Mouse (Mus musculus) spleen, postnatal 14 days (tissue): Measurements from ENCODE around the gene Tsc2.

Experiments
- DNase-seq, 2 experiments: peaks; one replicate each; pipeline ENCODE4 v3.0.0; 2021 to 2022; ENCODE audit warnings: low spot score in 2 of 2

Tsc2 gene

GRCm38 (mm10) chr17:24647493-24647892 lies 15.1 kb upstream of the Tsc2 start:
- no peak for DNase-seq

GRCm38 (mm10) chr17:24646381-24646780 lies 14.0 kb upstream of the Tsc2 start:
- DNase-seq: no peak

GRCm38 (mm10) chr17:24645916-24646315 lies 13.5 kb upstream of the Tsc2 start:
- DNase-seq: no peak

GRCm38 (mm10) chr17:24644875-24645721 lies 12.7 kb upstream of the Tsc2 start:
- no peak for DNase-seq

- no peak for DNase-seq
Observed at GRCm38 (mm10) chr17:24644030-24644715, 11.7 kb upstream of the Tsc2 start.

- no peak for DNase-seq
Observed at GRCm38 (mm10) chr17:24642791-24643343, 10.4 kb upstream of the Tsc2 start.

- DNase-seq: no peak
Observed at GRCm38 (mm10) chr17:24641944-24642343, 9.5 kb upstream of the Tsc2 start.

GRCm38 (mm10) chr17:24640581-24640980 lies 8.2 kb upstream of the Tsc2 start:
- DNase-seq: no peak

- no peak for DNase-seq
Observed at GRCm38 (mm10) chr17:24640119-24640518, 7.7 kb upstream of the Tsc2 start.

- DNase-seq: no peak
Observed at GRCm38 (mm10) chr17:24639571-24639988, 7.2 kb upstream of the Tsc2 start.

GRCm38 (mm10) chr17:24638840-24639239 lies 6.4 kb upstream of the Tsc2 start:
- no peak for DNase-seq

GRCm38 (mm10) chr17:24638214-24638613 lies 5.8 kb upstream of the Tsc2 start:
- DNase-seq: no peak

- DNase-seq: no peak
Observed at GRCm38 (mm10) chr17:24636781-24637481, 4.5 kb upstream of the Tsc2 start.

- no peak for DNase-seq
Observed at GRCm38 (mm10) chr17:24635694-24636093, 3.3 kb upstream of the Tsc2 start.

GRCm38 (mm10) chr17:24635024-24635423 lies 2.6 kb upstream of the Tsc2 start:
- no peak for DNase-seq

- DNase-seq: no peak
Observed at GRCm38 (mm10) chr17:24633831-24634230, 1.4 kb upstream of the Tsc2 start.

GRCm38 (mm10) chr17:24632813-24633449 lies 501 bp upstream of the Tsc2 start:
- DNase-seq: peak in 1 of 2 experiments; percentile 28

- DNase-seq: no peak
Observed at GRCm38 (mm10) chr17:24630072-24630471, 2.4 kb downstream of the Tsc2 start.

GRCm38 (mm10) chr17:24628646-24629045 lies 3.8 kb downstream of the Tsc2 start:
- DNase-seq: peak; percentile 62 to 76

- no peak for DNase-seq
Observed at GRCm38 (mm10) chr17:24625472-24625871, 7.0 kb downstream of the Tsc2 start.

GRCm38 (mm10) chr17:24617561-24618194 lies 14.8 kb downstream of the Tsc2 start:
- peak in 1 of 2 experiments; percentile 18 for DNase-seq
